Mouse (Mus musculus) heart, embryonic 15.5 days (tissue): ENCODE measurements around the gene Txndc16. TPM values are rescaled to one million over a fixed set of nuclear protein-coding genes. Genes with fewer than 3 reads are reported as not detected.

Experiments
- ATAC-seq: fragments of 200-750 bp; cut with Nextera tagmentation; replicated peaks from 2 replicates; pipeline ENCODE4 v1.8.0; 2017; ENCODE audit warnings: low read depth, moderate TSS enrichment; ENCODE audit not compliant: insufficient number of reproducible peaks, insufficient read depth, low FRiP score
- H3K27ac ChIP-seq: fragments of 300-500 bp; sonication (generic); 2 replicates; pipeline ENCODE4 v1.5.1; 2015; ENCODE audit warnings: mild to moderate bottlenecking, inconsistent platforms
- H3K27me3 ChIP-seq: fragments of 300-500 bp; sonication (generic); 2 replicates; pipeline ENCODE4 v1.6.1; 2015; ENCODE audit warnings: inconsistent platforms
- H3K36me3 ChIP-seq: fragments of 300-500 bp; sonication (generic); 2 replicates; pipeline ENCODE4 v1.6.1; 2015; ENCODE audit warnings: mild to moderate bottlenecking, inconsistent platforms
- H3K4me1 ChIP-seq: fragments of 300-500 bp; sonication (generic); replicated peaks from 2 replicates; pipeline ENCODE4 v1.6.1; 2015; ENCODE audit warnings: inconsistent platforms
- H3K4me2 ChIP-seq: fragments of 300-500 bp; sonication (generic); 2 replicates; pipeline ENCODE4 v1.6.1; 2015; ENCODE audit warnings: inconsistent platforms, mild to moderate bottlenecking, moderate library complexity
- H3K4me3 ChIP-seq: fragments of 300-500 bp; sonication (generic); 2 replicates; pipeline ENCODE4 v1.5.1; 2015; ENCODE audit warnings: mild to moderate bottlenecking, inconsistent platforms
- H3K9ac ChIP-seq: fragments of 300-500 bp; sonication (generic); 2 replicates; pipeline ENCODE4 v1.6.1; 2015; ENCODE audit warnings: mild to moderate bottlenecking, inconsistent platforms
- H3K9me3 ChIP-seq: fragments of 300-500 bp; sonication (generic); replicated peaks from 2 replicates; pipeline ENCODE4 v1.6.1; 2016; ENCODE audit warnings: inconsistent platforms
- WGBS: fragments of 180-500 bp; shearing (Covaris S2); methylation state at CpG from one replicate; pipeline ENCODE4 v1.1.7; 2015; ENCODE audit warnings: mixed read lengths; 5-methylcytosine and 5-hydroxymethylcytosine counted together
- polyA plus RNA-seq: library from polyadenylated mRNA; unstranded; fragments of >200 nt; fragmentation: Nextera tagmentation; extraction: Ambion mirVana; gene quantifications from 2 replicates; pipeline ENCODE4 v1.2.1, GENCODE M21; 2015

Gene Txndc16
- polyA plus RNA-seq, 1 experiment from 2014 or later, result 11.8 TPM

DNA sequence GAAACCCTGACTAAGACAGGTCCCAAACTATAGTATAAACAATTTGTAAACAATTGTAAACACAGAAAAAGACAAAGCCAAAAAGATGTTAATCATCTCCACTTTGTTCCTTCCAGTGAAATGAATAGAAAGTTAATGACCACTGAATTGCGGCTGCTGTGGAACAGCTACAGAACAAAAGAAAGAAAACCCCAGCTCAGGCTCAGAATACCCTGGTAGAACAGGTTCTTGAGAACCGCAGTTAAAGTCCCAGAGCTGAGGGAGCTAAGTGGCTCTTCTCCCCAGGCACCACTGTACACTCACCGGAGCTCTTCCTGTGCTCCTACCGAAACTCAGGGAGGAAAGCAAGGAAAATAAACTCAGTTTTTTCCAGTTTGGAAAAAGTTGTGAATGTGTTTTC, 9.4 kb downstream of the Txndc16 start:
- Histone ChIP-seq H3K4me1 (no peaks in the 10 kb centered on the region), H3K27ac (no peak overlapping the region), H3K36me3 (peaks cover 4% of the 10 kb centered on the region; the same call in 1 of the 2 replicates), H3K4me3 (no peak overlapping the region), H3K27me3 (no peaks in the 10 kb centered on the region), H3K4me2 (no peak overlapping the region), H3K9me3 (no peaks in the 10 kb centered on the region), H3K9ac (no peak overlapping the region)
- WGBS, result 79% methylated on average over 4 of the region's 4 CpGs
- ATAC-seq, result no peak

DNA sequence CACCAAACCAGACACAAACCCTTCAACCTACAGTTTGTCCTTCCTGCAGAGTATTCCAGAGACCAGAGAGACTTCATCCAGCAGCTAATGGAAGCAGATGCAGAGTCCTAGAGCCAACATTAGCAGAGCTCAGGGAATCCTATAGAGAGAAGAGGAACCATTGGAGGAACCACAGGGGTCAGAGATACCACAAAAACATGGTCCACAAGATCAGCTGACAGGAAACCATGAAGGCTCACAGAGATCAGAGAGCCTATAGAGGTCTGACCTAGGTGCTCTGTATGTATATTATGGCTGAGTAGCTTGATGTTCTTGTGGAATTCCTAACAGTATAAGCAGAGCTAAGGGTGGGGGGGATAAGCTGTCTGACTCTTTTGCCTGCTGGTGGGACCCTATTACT, 19.5 kb downstream of the Txndc16 start:
- ATAC-seq, result no peak
- Histone ChIP-seq H3K9ac (no peak overlapping the region), H3K27me3 (no peaks in the 10 kb centered on the region), H3K4me3 (no peak overlapping the region), H3K9me3 (no peaks in the 10 kb centered on the region), H3K36me3 (no peaks in the 10 kb centered on the region), H3K4me2 (no peak overlapping the region), H3K4me1 (no peaks in the 10 kb centered on the region), H3K27ac (no peak overlapping the region)

DNA sequence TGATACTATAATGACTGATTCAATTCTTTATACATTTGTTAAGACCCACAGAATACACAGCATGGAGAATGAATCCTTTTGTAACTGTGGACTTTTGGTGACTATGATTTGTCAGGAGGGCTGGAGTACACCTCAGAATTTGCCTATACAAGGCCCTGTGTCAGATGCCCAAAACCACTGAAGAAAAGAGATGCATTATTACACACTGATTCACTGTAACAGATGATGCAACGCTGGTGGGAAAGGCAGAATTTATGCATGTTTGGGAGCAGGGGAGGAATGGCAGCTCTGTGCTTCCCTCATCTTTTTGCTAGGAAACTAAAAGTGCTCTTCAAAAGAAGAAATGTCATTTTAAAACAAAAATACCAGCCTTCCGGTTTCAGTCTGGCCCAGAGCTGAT, 29.1 kb downstream of the Txndc16 start:
- no peak overlapping the region for H3K4me3 ChIP-seq
- WGBS, result 81% methylated on average over 2 of the region's 2 CpGs
- no peaks in the 10 kb centered on the region for H3K4me1 ChIP-seq
- no peak overlapping the region for H3K9ac ChIP-seq
- H3K36me3 ChIP-seq, result peaks cover 5% of the 10 kb centered on the region; the same call in 1 of the 2 replicates
- H3K9me3 ChIP-seq, result no peaks in the 10 kb centered on the region
- no peak for ATAC-seq
- H3K4me2 ChIP-seq, result no peak overlapping the region
- no peaks in the 10 kb centered on the region for H3K27me3 ChIP-seq
- no peak overlapping the region for H3K27ac ChIP-seq

DNA sequence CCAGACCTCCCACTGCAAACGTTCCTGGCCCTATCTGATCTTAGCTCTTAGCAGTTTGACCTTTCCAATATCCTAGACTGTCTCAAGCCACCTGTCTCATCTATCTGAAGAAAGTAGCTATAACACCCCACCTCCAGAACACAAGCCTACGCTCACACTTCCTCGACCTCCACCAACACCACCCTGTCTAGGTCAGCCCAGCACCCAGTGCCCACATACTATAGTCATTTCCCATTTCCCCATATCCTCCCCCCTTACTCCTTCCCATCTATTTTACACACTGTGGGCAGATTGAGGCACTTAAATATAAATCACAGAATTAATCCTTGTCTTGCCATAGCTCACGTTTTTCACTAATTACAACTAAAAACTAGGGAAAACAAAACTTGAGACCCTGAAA, 38.5 kb downstream of the Txndc16 start:
- no peak overlapping the region for H3K27ac ChIP-seq
- H3K4me2 ChIP-seq, result no peak overlapping the region
- H3K9me3 ChIP-seq, result no peaks in the 10 kb centered on the region
- H3K9ac ChIP-seq, result no peak overlapping the region
- H3K27me3 ChIP-seq, result no peaks in the 10 kb centered on the region
- no peaks in the 10 kb centered on the region for H3K36me3 ChIP-seq
- H3K4me1 ChIP-seq, result no peaks in the 10 kb centered on the region
- WGBS, result 75% methylated on average over 4 of the region's 4 CpGs
- ATAC-seq, result no peak; the same call in 1 of the 2 replicates
- H3K4me3 ChIP-seq, result no peak overlapping the region

DNA sequence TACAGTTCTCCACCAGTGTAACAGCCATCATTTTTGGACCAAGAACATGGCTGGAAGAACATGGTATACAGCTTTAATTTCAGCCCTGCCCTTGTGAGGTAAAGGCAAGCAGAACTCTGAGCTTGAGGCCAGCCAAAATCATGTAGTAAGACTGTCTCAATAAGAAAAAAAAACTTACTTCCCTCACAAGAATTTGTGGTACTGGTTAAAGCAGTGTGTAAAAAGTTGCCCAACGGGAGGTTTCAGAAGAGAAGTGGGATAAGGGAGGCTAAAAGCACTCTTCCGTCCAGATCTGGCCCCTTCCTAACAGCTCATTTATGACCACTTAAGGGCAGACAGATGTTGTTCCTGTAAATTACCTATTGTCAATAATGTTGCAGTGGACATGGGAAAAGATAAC, 40.5 kb downstream of the Txndc16 start:
- 74% methylated on average over 2 of the region's 2 CpGs for WGBS
- no peak for ATAC-seq

DNA sequence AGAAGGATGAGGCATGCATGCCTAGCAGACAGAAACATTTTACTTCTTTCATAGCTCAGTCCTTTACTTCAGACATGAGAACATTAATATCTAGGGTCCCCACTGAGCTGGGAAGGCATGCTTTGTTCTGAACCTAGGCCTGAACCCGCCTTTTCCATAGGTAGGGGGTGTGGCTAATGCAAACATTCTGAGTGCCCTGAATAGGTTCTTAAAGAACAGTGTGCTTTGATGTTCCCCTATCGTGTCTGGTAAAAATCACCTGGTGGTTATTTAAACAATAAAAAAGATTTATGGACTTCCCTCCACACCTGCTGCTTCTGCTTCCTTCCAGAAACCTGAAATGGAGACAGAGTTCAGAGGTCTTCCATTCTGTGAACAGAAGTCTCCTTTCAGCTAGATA, 40.9 kb downstream of the Txndc16 start:
- Histone ChIP-seq H3K27me3 (no peaks in the 10 kb centered on the region), H3K36me3 (no peaks in the 10 kb centered on the region), H3K27ac (no peak overlapping the region), H3K9me3 (no peaks in the 10 kb centered on the region), H3K4me1 (peaks cover 11% of the 10 kb centered on the region), H3K4me2 (no peak overlapping the region), H3K9ac (no peak overlapping the region), H3K4me3 (no peak overlapping the region)
- 80% methylated on average over 2 of the region's 2 CpGs for WGBS
- no peak for ATAC-seq

More for the DNA sequence above, 40.5 kb downstream of the Txndc16 start:
- H3K27me3 ChIP-seq, result no peaks in the 10 kb centered on the region
- H3K4me3 ChIP-seq, result no peak overlapping the region
- H3K27ac ChIP-seq, result no peak overlapping the region
- H3K9ac ChIP-seq, result no peak overlapping the region
- no peaks in the 10 kb centered on the region for H3K9me3 ChIP-seq
- no peak overlapping the region for H3K4me2 ChIP-seq
- no peaks in the 10 kb centered on the region for H3K36me3 ChIP-seq
- peaks cover 7% of the 10 kb centered on the region for H3K4me1 ChIP-seq

DNA sequence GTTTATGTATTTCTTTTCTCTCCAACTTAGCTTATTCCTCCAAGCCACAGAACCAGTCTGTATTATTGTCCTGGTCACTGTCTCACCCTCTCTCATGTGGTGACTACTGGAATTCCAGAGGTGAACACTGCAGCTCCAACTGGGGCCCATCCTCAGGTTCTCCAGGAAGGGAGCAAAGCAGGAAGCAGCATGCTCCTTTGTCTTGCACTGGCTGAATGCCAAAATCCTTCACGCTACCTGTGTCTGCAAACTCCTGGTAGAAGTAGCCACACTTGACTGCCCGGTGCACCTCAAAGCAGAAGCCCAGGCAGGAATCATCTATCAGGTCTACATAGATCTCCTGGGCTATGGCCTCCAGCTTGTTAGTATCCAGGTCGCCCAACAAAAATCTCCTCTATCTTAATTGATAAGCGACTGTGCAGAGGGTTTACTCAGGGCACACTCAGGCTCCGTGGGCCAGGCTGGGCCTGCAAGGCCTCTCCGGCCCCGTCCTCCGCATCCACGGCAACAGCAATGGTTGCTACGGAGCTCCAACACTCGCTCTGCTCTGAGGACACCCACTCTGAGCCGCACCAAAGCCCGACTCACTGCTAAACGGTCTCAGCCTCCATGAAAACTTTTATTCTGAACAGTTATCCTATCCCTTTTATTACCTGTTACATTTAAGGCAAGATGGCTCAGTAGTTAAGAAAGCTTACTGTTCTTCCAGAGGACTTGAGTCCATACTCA, 45.0 kb downstream of the Txndc16 start:
- Histone ChIP-seq H3K9me3 (no peaks in the 10 kb centered on the region), H3K27me3 (no peaks in the 10 kb centered on the region), H3K27ac (no peak overlapping the region), H3K4me1 (peaks cover 13% of the 10 kb centered on the region), H3K36me3 (no peaks in the 10 kb centered on the region), H3K4me3 (no peak overlapping the region), H3K9ac (no peak overlapping the region), H3K4me2 (no peak overlapping the region)
- ATAC-seq, result no peak
- WGBS, result 63% methylated on average over 14 of the region's 14 CpGs

DNA sequence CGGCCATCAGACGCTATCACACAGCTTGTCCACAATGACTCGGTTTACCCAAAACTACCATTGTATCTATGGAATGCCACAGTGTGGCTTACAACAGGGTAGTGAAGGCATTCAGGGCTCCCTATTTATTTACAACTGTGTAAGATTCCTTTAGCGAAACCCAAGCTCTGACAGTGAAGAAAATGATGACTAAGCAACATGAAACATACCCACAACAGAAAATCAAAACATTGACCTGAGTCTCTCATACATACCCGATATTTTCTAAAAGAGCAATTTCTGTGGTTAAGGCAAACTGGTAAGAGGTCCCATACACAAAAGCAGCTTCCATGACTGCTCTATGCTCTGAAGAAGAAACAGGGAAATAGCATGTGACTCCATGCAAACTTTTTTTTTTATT, 47.9 kb downstream of the Txndc16 start:
- H3K9me3 ChIP-seq, result no peaks in the 10 kb centered on the region
- H3K27me3 ChIP-seq, result no peaks in the 10 kb centered on the region
- ATAC-seq, result no peak
- H3K36me3 ChIP-seq, result no peaks in the 10 kb centered on the region
- WGBS, result 94% methylated on average over 5 of the region's 5 CpGs
- H3K4me1 ChIP-seq, result peaks cover 13% of the 10 kb centered on the region
- H3K27ac ChIP-seq, result no peak overlapping the region
- H3K4me2 ChIP-seq, result no peak overlapping the region
- no peak overlapping the region for H3K9ac ChIP-seq
- no peak overlapping the region for H3K4me3 ChIP-seq

DNA sequence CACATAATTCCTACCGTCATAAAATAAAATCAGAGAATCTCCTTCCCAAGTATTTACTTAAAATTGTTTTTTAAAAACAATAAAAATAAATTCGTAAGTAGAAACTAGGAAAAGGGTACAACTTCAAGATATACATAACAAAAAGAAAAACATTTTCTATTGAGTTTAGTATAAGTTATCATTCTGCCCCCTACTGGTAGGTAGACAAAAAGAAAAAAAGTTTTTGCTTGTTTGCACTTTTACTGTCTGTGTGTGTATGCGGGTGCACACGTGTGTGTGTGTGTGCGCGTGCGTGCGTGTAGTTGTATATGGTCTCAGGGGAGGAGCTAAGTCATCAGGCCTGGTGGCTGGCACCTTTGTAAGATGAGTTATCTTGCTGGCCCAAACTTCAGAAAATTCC, 52.8 kb downstream of the Txndc16 start:
- Histone ChIP-seq H3K9ac (no peak overlapping the region), H3K27ac (no peak overlapping the region), H3K4me1 (no peaks in the 10 kb centered on the region), H3K4me2 (no peak overlapping the region), H3K4me3 (no peak overlapping the region), H3K9me3 (no peaks in the 10 kb centered on the region), H3K36me3 (no peaks in the 10 kb centered on the region), H3K27me3 (no peaks in the 10 kb centered on the region)
- WGBS, result 76% methylated on average over 8 of the region's 8 CpGs
- ATAC-seq, result no peak

DNA sequence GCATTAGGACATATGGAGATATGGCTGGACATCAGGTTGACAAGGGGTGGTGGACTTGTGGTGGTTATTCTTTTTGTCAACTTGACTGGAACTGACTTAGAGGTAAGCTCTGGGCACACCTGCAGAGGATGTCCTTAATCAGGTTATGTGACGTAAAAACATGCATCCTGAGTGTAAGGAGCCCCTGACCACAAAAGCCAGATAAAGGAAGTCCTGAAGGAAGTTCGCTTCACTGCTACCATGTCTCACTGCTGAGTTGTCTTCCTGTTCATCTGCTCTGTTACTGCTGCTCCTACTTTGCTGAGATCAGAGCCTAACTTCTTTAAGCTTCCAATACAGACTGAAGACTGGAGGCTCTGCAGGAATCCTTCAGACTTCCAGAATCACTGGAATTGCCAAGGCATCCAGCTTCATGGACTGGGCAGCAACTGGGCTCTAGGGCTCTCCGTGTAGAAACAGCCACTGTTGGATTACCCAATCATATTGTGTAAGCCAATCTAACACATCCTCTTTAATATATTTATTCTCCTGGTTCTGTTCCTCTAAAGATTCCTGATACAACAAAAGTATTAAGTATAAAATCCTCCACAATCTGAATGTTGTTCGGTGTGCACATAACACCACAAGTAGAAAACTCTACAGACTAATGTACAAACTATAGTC, 64.5 kb downstream of the Txndc16 start:
- Histone ChIP-seq H3K27me3 (no peaks in the 10 kb centered on the region), H3K36me3 (no peaks in the 10 kb centered on the region), H3K4me3 (no peak overlapping the region), H3K9me3 (no peaks in the 10 kb centered on the region), H3K4me1 (no peaks in the 10 kb centered on the region), H3K27ac (no peak overlapping the region), H3K4me2 (no peak overlapping the region), H3K9ac (no peak overlapping the region)
- 70% methylated on average over 4 of the region's 4 CpGs for WGBS
- no peak for ATAC-seq

DNA sequence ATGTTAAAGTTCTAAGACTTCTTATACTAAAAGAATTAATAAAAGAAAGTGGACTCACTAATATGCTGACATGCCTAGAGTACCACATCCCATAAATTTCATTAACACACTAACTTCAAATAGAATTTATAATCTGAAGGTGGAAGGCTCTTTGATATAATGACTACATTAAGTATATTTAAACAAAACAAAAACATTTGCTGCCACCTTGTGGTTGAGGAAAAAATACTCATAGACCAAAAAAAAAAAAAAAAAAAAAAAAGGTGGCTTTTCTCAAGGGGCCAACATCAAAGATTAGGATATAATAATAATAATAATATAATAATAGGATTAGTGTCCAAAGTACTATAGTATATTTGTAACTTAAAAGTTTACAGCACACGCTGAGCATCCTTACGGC, 66.9 kb downstream of the Txndc16 start:
- H3K4me2 ChIP-seq, result no peak overlapping the region
- no peak overlapping the region for H3K9ac ChIP-seq
- H3K4me1 ChIP-seq, result no peaks in the 10 kb centered on the region
- H3K27me3 ChIP-seq, result no peaks in the 10 kb centered on the region
- WGBS, result 74% methylated on average over 2 of the region's 2 CpGs
- H3K9me3 ChIP-seq, result no peaks in the 10 kb centered on the region
- no peak overlapping the region for H3K27ac ChIP-seq
- ATAC-seq, result no peak
- H3K36me3 ChIP-seq, result no peaks in the 10 kb centered on the region
- H3K4me3 ChIP-seq, result no peak overlapping the region

DNA sequence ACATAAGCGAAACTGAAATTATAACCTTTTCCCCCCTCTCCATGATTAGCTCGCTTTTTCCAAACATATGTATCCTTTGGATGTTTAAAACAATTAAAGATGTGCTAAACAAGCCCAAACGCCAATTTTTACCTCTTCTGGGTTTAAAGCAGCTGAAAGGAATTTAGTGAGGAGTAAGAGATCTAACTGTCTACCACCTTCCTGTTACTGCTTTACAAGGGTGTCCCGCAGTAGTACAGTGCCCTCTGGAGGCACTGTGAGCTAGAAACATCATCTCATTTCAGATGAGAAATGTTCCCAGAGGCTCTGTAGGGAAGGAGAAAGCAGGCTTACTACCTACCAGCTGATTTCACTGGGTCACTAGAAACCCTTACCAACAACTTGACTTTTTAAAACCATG, 77.6 kb downstream of the Txndc16 start:
- no peak overlapping the region for H3K27ac ChIP-seq
- ATAC-seq, result no peak
- H3K9ac ChIP-seq, result no peak overlapping the region
- no peaks in the 10 kb centered on the region for H3K27me3 ChIP-seq
- no peaks in the 10 kb centered on the region; the same call in 1 of the 2 replicates for H3K4me1 ChIP-seq
- no peaks in the 10 kb centered on the region for H3K36me3 ChIP-seq
- no peaks in the 10 kb centered on the region for H3K9me3 ChIP-seq
- 46% methylated on average over 4 of the region's 4 CpGs for WGBS
- no peak overlapping the region for H3K4me3 ChIP-seq
- no peak overlapping the region for H3K4me2 ChIP-seq
